Mouse (Mus musculus) kidney, adult 2 months (tissue): ENCODE data around the gene Fam161b. TPM values are rescaled to one million over a fixed set of nuclear protein-coding genes. Genes with fewer than 3 reads are reported as not detected.

Source experiments
- DNase-seq: peaks from one replicate; pipeline ENCODE4 v3.0.0; 2021
- H3K27ac ChIP-seq: fragments of 200-500 bp; 2 replicates; pipeline ENCODE4 v1.5.1; 2012; ENCODE audit warnings: low read depth, low read length, control low read depth, inconsistent platforms; ENCODE audit not compliant: insufficient read depth
- H3K27me3 ChIP-seq: fragments of 200-500 bp; replicated peaks from 2 replicates; pipeline ENCODE4 v1.6.1; 2012; ENCODE audit warnings: mild to moderate bottlenecking, moderate library complexity, low read length, inconsistent platforms; ENCODE audit not compliant: control insufficient read depth, insufficient read depth
- H3K36me3 ChIP-seq: fragments of 200-500 bp; 2 replicates; pipeline ENCODE4 v1.6.1; 2012; ENCODE audit warnings: mild to moderate bottlenecking, moderate library complexity, low read length, inconsistent platforms; ENCODE audit not compliant: control insufficient read depth, insufficient read depth
- H3K4me1 ChIP-seq: fragments of 200-500 bp; 2 replicates; pipeline ENCODE4 v1.6.1; 2011; ENCODE audit warnings: low read length; ENCODE audit not compliant: control insufficient read depth, insufficient read depth
- H3K4me3 ChIP-seq: fragments of 200-500 bp; 2 replicates; pipeline ENCODE4 v1.5.1; 2011; ENCODE audit warnings: mild to moderate bottlenecking, low read depth, low read length, control low read depth; ENCODE audit not compliant: insufficient read depth
- CTCF ChIP-seq: fragments of 200-500 bp; conservative IDR thresholded peaks from 2 replicates; pipeline ENCODE4 v1.5.1; 2011; ENCODE audit warnings: low read depth, mild to moderate bottlenecking, control low read depth, low read length, moderate library complexity, mixed read lengths; ENCODE audit not compliant: insufficient read depth, insufficient read length
- POLR2A ChIP-seq: fragments of 200-500 bp; IDR thresholded peaks from one replicate; pipeline ENCODE4 v1.6.1; 2011; ENCODE audit warnings: low read depth, low read length, control low read depth
- WGBS: fragments of 180-500 bp; shearing (Covaris S2); methylation state at CpG from one replicate; pipeline ENCODE4 v1.1.7; 2018; 5-methylcytosine and 5-hydroxymethylcytosine counted together
- polyA plus RNA-seq: library from polyadenylated mRNA; depleted of rRNA; stranded (reverse); fragments of >200 nt; gene quantifications from 2 replicates; pipeline ENCODE4 v1.2.3, GENCODE M21; 2012

Gene Fam161b
- polyA plus RNA-seq, 1 experiment, result 1.2 TPM

- Histone ChIP-seq H3K4me1 (peaks cover 12% of the 10 kb centered on the region), H3K4me3 (no peak overlapping the region), H3K36me3 (peaks cover 4% of the 10 kb centered on the region; the same call in 1 of the 2 replicates), H3K27me3 (no peaks in the 10 kb centered on the region), H3K27ac (no peak overlapping the region)
- TF ChIP-seq POLR2A (no peak), CTCF (no peak)
- DNase-seq, result no peak
- WGBS, result 93% methylated on average over 4 of the region's 4 CpGs
Observed at GRCm38 (mm10) chr12:84392681-84393080, 31.0 kb upstream of the Fam161b start.

- Histone ChIP-seq H3K4me3 (no peak overlapping the region), H3K36me3 (no peaks in the 10 kb centered on the region; the same call in none of the 2 replicates), H3K27ac (no peak overlapping the region), H3K27me3 (no peaks in the 10 kb centered on the region), H3K4me1 (peaks cover 14% of the 10 kb centered on the region)
- DNase-seq, result no peak
- TF ChIP-seq POLR2A (no peak), CTCF (no peak)
- 91% methylated on average over 6 of the region's 6 CpGs for WGBS
Observed at GRCm38 (mm10) chr12:84390336-84390735, 28.7 kb upstream of the Fam161b start.

GRCm38 (mm10) chr12:84388774-84389400 is 27.3 kb upstream of the Fam161b start:
- TF ChIP-seq POLR2A, result no peak
- no peak for TF ChIP-seq CTCF
- H3K4me3 ChIP-seq, result no peak overlapping the region
- H3K27me3 ChIP-seq, result no peaks in the 10 kb centered on the region
- WGBS, result 54% methylated on average over 14 of the region's 14 CpGs
- peak; percentile 46 for DNase-seq
- H3K36me3 ChIP-seq, result no peaks in the 10 kb centered on the region; the same call in none of the 2 replicates
- H3K4me1 ChIP-seq, result peaks cover 26% of the 10 kb centered on the region
- H3K27ac ChIP-seq, result peak overlapping the region; percentile 78

- Histone ChIP-seq H3K4me1 (peaks cover 26% of the 10 kb centered on the region), H3K36me3 (no peaks in the 10 kb centered on the region; the same call in none of the 2 replicates), H3K4me3 (no peak overlapping the region), H3K27me3 (no peaks in the 10 kb centered on the region), H3K27ac (peak overlapping the region; percentile 78)
- TF ChIP-seq CTCF, result no peak
- no peak for TF ChIP-seq POLR2A
- 37% methylated on average over 8 of the region's 8 CpGs for WGBS
- DNase-seq, result peak; percentile 75
Observed at GRCm38 (mm10) chr12:84388097-84388496, 26.5 kb upstream of the Fam161b start.

GRCm38 (mm10) chr12:84385408-84385807 is 23.8 kb upstream of the Fam161b start:
- Histone ChIP-seq H3K27me3 (no peaks in the 10 kb centered on the region), H3K36me3 (no peaks in the 10 kb centered on the region; the same call in none of the 2 replicates), H3K4me1 (peaks cover 26% of the 10 kb centered on the region), H3K27ac (peak overlapping the region; percentile 75), H3K4me3 (no peak overlapping the region)
- 88% methylated on average over 4 of the region's 4 CpGs for WGBS
- DNase-seq, result no peak
- TF ChIP-seq POLR2A, result no peak
- TF ChIP-seq CTCF, result no peak

- Histone ChIP-seq H3K4me3 (no peak overlapping the region), H3K27me3 (no peaks in the 10 kb centered on the region), H3K36me3 (no peaks in the 10 kb centered on the region; the same call in none of the 2 replicates), H3K27ac (peak overlapping the region; percentile 75), H3K4me1 (peaks cover 26% of the 10 kb centered on the region)
- TF ChIP-seq CTCF (no peak), POLR2A (no peak)
- WGBS, result 25% methylated on average over 5 of the region's 5 CpGs
- DNase-seq, result peak; percentile 94
Observed at GRCm38 (mm10) chr12:84384644-84385081, 23.0 kb upstream of the Fam161b start.

- H3K4me3 ChIP-seq, result no peak overlapping the region
- no peak overlapping the region for H3K27ac ChIP-seq
- DNase-seq, result no peak
- TF ChIP-seq CTCF, result no peak
- TF ChIP-seq POLR2A, result no peak
- H3K27me3 ChIP-seq, result no peaks in the 10 kb centered on the region
- H3K4me1 ChIP-seq, result peaks cover 14% of the 10 kb centered on the region; the same call in 1 of the 2 replicates
- WGBS, result 88% methylated on average over 4 of the region's 4 CpGs
- no peaks in the 10 kb centered on the region; the same call in none of the 2 replicates for H3K36me3 ChIP-seq
Observed at GRCm38 (mm10) chr12:84382369-84382768, 20.7 kb upstream of the Fam161b start.
